Mouse (Mus musculus) left cerebral cortex, adult 6 months (tissue): ENCODE results near the gene Igsf3. TPM values are rescaled to one million over a fixed set of nuclear protein-coding genes. Genes with fewer than 3 reads are reported as not detected.

ENCODE experiments used
- long read RNA-seq, 2 experiments: library from polyadenylated mRNA; unstranded; transcript quantifications; one replicate each; pipeline ENCODE4 v2.0.0; 2019 to 2020
- polyA plus RNA-seq: library from polyadenylated mRNA; unstranded; fragments of <200 nt; fragmentation: Nextera tagmentation; gene quantifications from 2 replicates; pipeline ENCODE4 v1.2.3, GENCODE M21; 2021

The Igsf3 gene
- polyA plus RNA-seq = 5.7 and 7.5 TPM in 2 replicates
- long read RNA-seq, experiment 1, partial matches to known transcripts = 0 of 1 reads
- long read RNA-seq, experiment 1, other reads (novel, unspliced or antisense) = 0 of 1 reads
- long read RNA-seq, experiment 2, partial matches to known transcripts = 0 of 24 reads
- long read RNA-seq, experiment 2, other reads (novel, unspliced or antisense) = 24 of 24 reads

DNA sequence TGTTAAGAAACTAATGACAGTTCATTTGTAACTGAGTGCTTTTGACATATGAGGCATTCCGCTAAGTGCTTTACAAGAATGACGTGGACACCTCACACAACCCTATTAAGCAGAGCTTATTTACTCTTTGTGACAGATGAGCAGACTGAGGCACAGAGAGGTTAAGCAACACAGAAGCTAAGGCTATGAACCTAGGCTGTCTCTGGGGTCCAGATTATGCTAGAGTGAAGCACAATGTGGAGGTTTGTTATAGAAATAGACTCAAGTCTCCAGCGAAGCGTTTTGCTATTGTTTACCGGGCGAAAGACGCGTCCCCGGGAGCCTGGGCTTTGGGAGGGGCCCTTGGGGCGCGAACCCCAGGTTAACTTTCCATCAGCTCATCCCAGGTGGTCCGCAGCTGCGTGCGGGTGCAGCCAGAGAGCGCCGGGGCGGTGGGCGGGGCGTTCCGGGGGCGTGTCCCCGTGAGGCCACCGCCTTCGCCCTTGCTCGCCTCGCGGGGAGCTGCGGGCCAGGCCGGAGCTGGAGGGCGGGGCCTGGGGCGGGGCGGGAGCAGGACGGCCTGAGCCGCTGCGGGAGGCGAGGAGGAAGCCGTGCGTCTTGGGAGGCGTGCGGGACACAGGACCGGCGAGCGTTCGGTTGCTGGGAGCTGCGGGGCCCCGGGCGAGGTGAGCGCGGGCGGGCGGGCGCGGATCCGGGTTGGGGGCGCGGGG is at the start of gene Igsf3:
Gene Igsf3 (plus strand): TSS at position 546 of the 710 bp plus-strand sequence.

Other genes starting within 250 kb of the Igsf3 start
- gene Cd2, start 89.1 kb upstream of the Igsf3 start, polyA plus RNA-seq = 0.16 and 0.23 TPM in 2 replicates
- gene Atp1a1, start 227.6 kb downstream of the Igsf3 start, polyA plus RNA-seq = 201 and 214 TPM in 2 replicates